Mouse (Mus musculus) bone marrow macrophage, adult 2 months (primary cell): ENCODE data around the gene Cln5.

Experiments used
- CTCF ChIP-seq: IDR thresholded peaks from 2 replicates; pipeline ENCODE4 v1.5.1; 2012; ENCODE audit warnings: low read depth, mild to moderate bottlenecking, low read length, moderate library complexity
- POLR2A ChIP-seq: IDR thresholded peaks from 2 replicates; pipeline ENCODE4 v1.6.1; 2012; ENCODE audit warnings: mild to moderate bottlenecking, low read depth, low read length, borderline replicate concordance

DNA sequence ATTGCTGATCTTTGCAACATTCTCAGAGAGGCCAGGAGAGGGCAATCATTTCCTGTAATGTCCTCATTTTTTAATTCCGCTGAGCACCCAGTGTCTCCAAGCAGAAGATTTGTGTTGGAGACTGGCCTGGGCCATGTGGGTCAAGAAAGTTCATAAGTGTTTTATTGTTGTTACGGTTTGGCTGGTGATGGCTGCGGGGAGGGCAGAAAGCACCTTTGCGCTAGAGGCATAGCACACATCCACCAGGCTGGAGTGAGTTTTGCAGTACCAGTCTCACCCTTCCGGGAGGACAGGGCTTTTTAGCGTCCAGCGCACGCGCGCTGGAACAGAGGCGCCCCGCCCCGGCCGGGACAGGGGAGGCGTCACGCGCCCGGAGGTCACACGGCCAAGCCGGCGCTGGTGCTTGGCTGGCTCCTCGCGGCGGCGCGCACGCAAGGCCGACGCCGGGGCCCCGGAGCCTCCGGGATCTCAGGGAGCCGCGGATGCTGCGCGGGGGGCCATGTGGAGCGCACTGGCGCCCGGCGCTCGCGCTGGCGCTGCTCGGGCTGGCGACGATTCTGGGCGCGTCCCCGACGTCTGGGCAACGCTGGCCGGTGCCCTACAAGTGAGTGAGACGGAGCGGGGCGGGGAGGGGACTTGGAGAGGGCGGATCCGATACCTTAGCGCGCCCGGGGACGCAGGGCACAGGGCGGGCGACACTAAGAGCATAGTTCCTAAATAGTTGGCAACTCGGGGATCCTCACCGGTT is at the start of gene Cln5:
- TF ChIP-seq POLR2A, result no peak
- TF ChIP-seq CTCF, result no peak
